Mouse (Mus musculus) granulocyte monocyte progenitor cell, adult 5-6 weeks (primary cell): Measurements from ENCODE around the gene Ifnab. TPM values are rescaled to one million over a fixed set of nuclear protein-coding genes. Genes with fewer than 3 reads are reported as not detected.

Experiments
- ATAC-seq: replicated peaks from 2 replicates; pipeline ENCODE4 v1.8.0; 2016; ENCODE audit warnings: mild to moderate bottlenecking, moderate TSS enrichment, inconsistent platforms; ENCODE audit not compliant: poor library complexity, severe bottlenecking
- total RNA-seq, 2 experiments: library from RNA; stranded (forward) in 1 of 2; stranded (reverse) in 1 of 2; fragments of 200-712, 200-1000 nt in 1 of 2; fragments of >200 nt in 1 of 2; fragmentation: Nextera tagmentation in 1 of 2; gene quantifications; 2 replicates each; pipeline ENCODE4 v1.2.3; 2014 to 2017

Ifnab gene
- total RNA-seq, 2 experiments from 2014 or later = not detected

- ATAC-seq = 0 out of 2 replicates have a peak, but pooled peaks have one; percentile 42
Measured at GRCm38 (mm10) chr4:88681353-88681752, 9.8 kb downstream of the Ifnab start.

- ATAC-seq = peak; percentile 52
Measured at GRCm38 (mm10) chr4:88680362-88680761, 10.8 kb downstream of the Ifnab start.

GRCm38 (mm10) chr4:88676824-88677223 is 14.3 kb downstream of the Ifnab start, which contains the start of gene Ifna16:
TSS of gene Ifna16 (minus strand) at chr4:88676924.
- no peak for ATAC-seq

- no peak for ATAC-seq
Measured at GRCm38 (mm10) chr4:88655461-88655860, 35.7 kb downstream of the Ifnab start.

- ATAC-seq = no peak
Measured at GRCm38 (mm10) chr4:88653644-88654043, 37.5 kb downstream of the Ifnab start.

GRCm38 (mm10) chr4:88644359-88644758 is 46.8 kb downstream of the Ifnab start, which contains the start of gene Ifna13:
TSS of gene Ifna13 (minus strand) at chr4:88644459.
- no peak for ATAC-seq

- no peak for ATAC-seq
Measured at GRCm38 (mm10) chr4:88642526-88642925, 48.6 kb downstream of the Ifnab start.

- peak; percentile 93 for ATAC-seq
Measured at GRCm38 (mm10) chr4:88641077-88641831, 49.9 kb downstream of the Ifnab start.

GRCm38 (mm10) chr4:88640704-88641076 is 50.5 kb downstream of the Ifnab start:
- no peak for ATAC-seq

Other genes starting within 250 kb of the Ifnab start
Only the 30 nearest of the 32 such genes appear.
- gene Ifna15, start 133.1 kb downstream of the Ifnab start, total RNA-seq (2014; fragmentation: Nextera tagmentation) = not detected in 2 replicates
- gene Ifna15, start 133.1 kb downstream of the Ifnab start, total RNA-seq (2017) = not detected in 2 replicates
- gene Ifna14, start 119.6 kb downstream of the Ifnab start, total RNA-seq (2014; fragmentation: Nextera tagmentation) = not detected in 2 replicates
- gene Ifna14, start 119.6 kb downstream of the Ifnab start, total RNA-seq (2017) = not detected in 2 replicates
- not detected in 2 replicates for gene Ifna9, start 99.0 kb downstream of the Ifnab start, total RNA-seq (2014; fragmentation: Nextera tagmentation)
- gene Ifna9, start 99.0 kb downstream of the Ifnab start, total RNA-seq (2017) = not detected in 2 replicates
- not detected in 2 replicates for gene Ifna12, start 88.0 kb downstream of the Ifnab start, total RNA-seq (2014; fragmentation: Nextera tagmentation)
- gene Ifna12, start 88.0 kb downstream of the Ifnab start, total RNA-seq (2017) = not detected in 2 replicates
- not detected in 2 replicates for gene C87499, start 56.9 kb downstream of the Ifnab start, total RNA-seq (2014; fragmentation: Nextera tagmentation)
- not detected in 2 replicates for gene C87499, start 56.9 kb downstream of the Ifnab start, total RNA-seq (2017)
- gene Ifna13, start 46.9 kb downstream of the Ifnab start, total RNA-seq (2014; fragmentation: Nextera tagmentation) = not detected in 2 replicates
- not detected in 2 replicates for gene Ifna13, start 46.9 kb downstream of the Ifnab start, total RNA-seq (2017)
- not detected in 2 replicates for gene Ifna16, start 14.4 kb downstream of the Ifnab start, total RNA-seq (2014; fragmentation: Nextera tagmentation)
- gene Ifna16, start 14.4 kb downstream of the Ifnab start, total RNA-seq (2017) = not detected in 2 replicates
- not detected in 2 replicates for gene Ifna2, start 7.4 kb downstream of the Ifnab start, total RNA-seq (2014; fragmentation: Nextera tagmentation)
- not detected in 2 replicates for gene Ifna2, start 7.4 kb downstream of the Ifnab start, total RNA-seq (2017)
- gene Gm26566, start 30.4 kb upstream of the Ifnab start, total RNA-seq (2014; fragmentation: Nextera tagmentation) = not detected in 2 replicates
- gene Gm26566, start 30.4 kb upstream of the Ifnab start, total RNA-seq (2017) = 0.69 TPM in 1 of 2 replicates, not detected in the other
- 33.5 and 45.5 TPM in 2 replicates for gene Klhl9, start 31.1 kb upstream of the Ifnab start, total RNA-seq (2014; fragmentation: Nextera tagmentation)
- 72.4 and 96.0 TPM in 2 replicates for gene Klhl9, start 31.1 kb upstream of the Ifnab start, total RNA-seq (2017)
- gene Gm13271, start 63.5 kb upstream of the Ifnab start, total RNA-seq (2014; fragmentation: Nextera tagmentation) = not detected in 2 replicates
- gene Gm13271, start 63.5 kb upstream of the Ifnab start, total RNA-seq (2017) = not detected in 2 replicates
- 0.49 TPM in 1 of 2 replicates, not detected in the other for gene Gm13283, start 68.8 kb upstream of the Ifnab start, total RNA-seq (2014; fragmentation: Nextera tagmentation)
- gene Gm13283, start 68.8 kb upstream of the Ifnab start, total RNA-seq (2017) = 0.21 TPM in 1 of 2 replicates, not detected in the other
- gene Gm13290, start 82.5 kb upstream of the Ifnab start, total RNA-seq (2014; fragmentation: Nextera tagmentation) = not detected in 2 replicates
- not detected in 2 replicates for gene Gm13290, start 82.5 kb upstream of the Ifnab start, total RNA-seq (2017)
- not detected in 2 replicates for gene Gm13289, start 85.6 kb upstream of the Ifnab start, total RNA-seq (2014; fragmentation: Nextera tagmentation)
- gene Gm13289, start 85.6 kb upstream of the Ifnab start, total RNA-seq (2017) = not detected in 2 replicates
- not detected in 2 replicates for gene Gm13272, start 88.5 kb upstream of the Ifnab start, total RNA-seq (2014; fragmentation: Nextera tagmentation)
- not detected in 2 replicates for gene Gm13272, start 88.5 kb upstream of the Ifnab start, total RNA-seq (2017)
- 1.5 TPM in 1 of 2 replicates, not detected in the other for gene Ifnz, start 90.8 kb upstream of the Ifnab start, total RNA-seq (2014; fragmentation: Nextera tagmentation)
- gene Ifnz, start 90.8 kb upstream of the Ifnab start, total RNA-seq (2017) = 0.22 and 0.52 TPM in 2 replicates
- gene Gm13276, start 94.3 kb upstream of the Ifnab start, total RNA-seq (2014; fragmentation: Nextera tagmentation) = not detected in 2 replicates
- gene Gm13276, start 94.3 kb upstream of the Ifnab start, total RNA-seq (2017) = not detected in 2 replicates
- gene Gm13277, start 97.3 kb upstream of the Ifnab start, total RNA-seq (2014; fragmentation: Nextera tagmentation) = not detected in 2 replicates
- not detected in 2 replicates for gene Gm13277, start 97.3 kb upstream of the Ifnab start, total RNA-seq (2017)
- not detected in 2 replicates for gene Gm13278, start 100.2 kb upstream of the Ifnab start, total RNA-seq (2014; fragmentation: Nextera tagmentation)
- not detected in 2 replicates for gene Gm13278, start 100.2 kb upstream of the Ifnab start, total RNA-seq (2017)
- not detected in 2 replicates for gene Gm13275, start 103.1 kb upstream of the Ifnab start, total RNA-seq (2014; fragmentation: Nextera tagmentation)
- not detected in 2 replicates for gene Gm13275, start 103.1 kb upstream of the Ifnab start, total RNA-seq (2017)
- not detected in 2 replicates for gene Gm13279, start 106.0 kb upstream of the Ifnab start, total RNA-seq (2014; fragmentation: Nextera tagmentation)
- gene Gm13279, start 106.0 kb upstream of the Ifnab start, total RNA-seq (2017) = not detected in 2 replicates
- not detected in 2 replicates for gene Gm13285, start 108.3 kb upstream of the Ifnab start, total RNA-seq (2014; fragmentation: Nextera tagmentation)
- gene Gm13285, start 108.3 kb upstream of the Ifnab start, total RNA-seq (2017) = not detected in 2 replicates
- not detected in 2 replicates for gene Gm13287, start 111.9 kb upstream of the Ifnab start, total RNA-seq (2014; fragmentation: Nextera tagmentation)
- not detected in 2 replicates for gene Gm13287, start 111.9 kb upstream of the Ifnab start, total RNA-seq (2017)
- not detected in 2 replicates for gene Gm13288, start 114.2 kb upstream of the Ifnab start, total RNA-seq (2014; fragmentation: Nextera tagmentation)
- gene Gm13288, start 114.2 kb upstream of the Ifnab start, total RNA-seq (2017) = not detected in 2 replicates
- not detected in 2 replicates for gene Ifna7, start 124.9 kb upstream of the Ifnab start, total RNA-seq (2014; fragmentation: Nextera tagmentation)
- not detected in 2 replicates for gene Ifna7, start 124.9 kb upstream of the Ifnab start, total RNA-seq (2017)
- not detected in 2 replicates for gene Ifna11, start 128.6 kb upstream of the Ifnab start, total RNA-seq (2014; fragmentation: Nextera tagmentation)
- gene Ifna11, start 128.6 kb upstream of the Ifnab start, total RNA-seq (2017) = not detected in 2 replicates
- gene Ifna6, start 136.1 kb upstream of the Ifnab start, total RNA-seq (2014; fragmentation: Nextera tagmentation) = not detected in 2 replicates
- gene Ifna6, start 136.1 kb upstream of the Ifnab start, total RNA-seq (2017) = not detected in 2 replicates
- not detected in 2 replicates for gene Ifna5, start 144.2 kb upstream of the Ifnab start, total RNA-seq (2014; fragmentation: Nextera tagmentation)
- gene Ifna5, start 144.2 kb upstream of the Ifnab start, total RNA-seq (2017) = not detected in 2 replicates
- not detected in 2 replicates for gene Ifna4, start 150.5 kb upstream of the Ifnab start, total RNA-seq (2014; fragmentation: Nextera tagmentation)
- gene Ifna4, start 150.5 kb upstream of the Ifnab start, total RNA-seq (2017) = not detected in 2 replicates
- gene Ifna1, start 158.7 kb upstream of the Ifnab start, total RNA-seq (2014; fragmentation: Nextera tagmentation) = not detected in 2 replicates
- not detected in 2 replicates for gene Ifna1, start 158.7 kb upstream of the Ifnab start, total RNA-seq (2017)